Mouse (Mus musculus) heart, adult 2 months (tissue): ENCODE results near the gene Foxc2. TPM values are rescaled to one million over a fixed set of nuclear protein-coding genes. Genes with fewer than 3 reads are reported as not detected.
A peak's percentile ranks its signal among the peaks of the same experiment; 100 is the strongest.
"Not testable (repeated sequence)": the region's sequence is repeated elsewhere in the genome, so short reads cannot be mapped to it uniquely, and the experiment has no call there.

Source experiments
- DNase-seq, 2 experiments: peaks; one replicate each; pipeline ENCODE4 v3.0.0; 2021
- H3K27ac ChIP-seq: fragments of 200-600 bp; 2 replicates; pipeline ENCODE4 v1.8.1; 2022
- H3K27me3 ChIP-seq: fragments of 200-500 bp; 2 replicates; pipeline ENCODE4 v1.6.1; 2012; ENCODE audit warnings: mild to moderate bottlenecking, low read length, inconsistent platforms, mixed read lengths; ENCODE audit not compliant: control insufficient read depth, insufficient read depth
- H3K36me3 ChIP-seq: fragments of 200-500 bp; 2 replicates; pipeline ENCODE4 v1.6.1; 2012; ENCODE audit warnings: low read length, inconsistent platforms; ENCODE audit not compliant: control insufficient read depth, insufficient read depth
- H3K4me1 ChIP-seq: fragments of 200-500 bp; 2 replicates; pipeline ENCODE4 v1.6.1; 2011; ENCODE audit warnings: low read length; ENCODE audit not compliant: control insufficient read depth, insufficient read depth
- H3K4me3 ChIP-seq: fragments of 200-600 bp; 2 replicates; pipeline ENCODE4 v1.8.1; 2022
- H3K79me2 ChIP-seq: fragments of 200-500 bp; replicated peaks from 2 replicates; pipeline ENCODE4 v1.6.1; 2012; ENCODE audit warnings: mild to moderate bottlenecking, inconsistent platforms, low read length, moderate library complexity, mixed read lengths; ENCODE audit not compliant: control insufficient read depth, insufficient read depth
- H3K9ac ChIP-seq: fragments of 200-500 bp; 2 replicates; pipeline ENCODE4 v1.6.1; 2012; ENCODE audit warnings: low read depth, mild to moderate bottlenecking, control low read depth, inconsistent platforms, low read length, mixed read lengths
- CTCF ChIP-seq: fragments of 200-600 bp; IDR thresholded peaks from 2 replicates; pipeline ENCODE4 v1.8.1; 2022; ENCODE audit warnings: antibody characterized with exemption, mild to moderate bottlenecking, moderate library complexity
- EP300 ChIP-seq: fragments of 200-500 bp; IDR thresholded peaks from 2 replicates; pipeline ENCODE4 v1.6.1; 2011; ENCODE audit warnings: low read depth, low read length, control low read depth; ENCODE audit not compliant: insufficient read depth
- POLR2A ChIP-seq: fragments of 200-500 bp; IDR thresholded peaks from 2 replicates; pipeline ENCODE4 v1.6.1; 2011; ENCODE audit warnings: mild to moderate bottlenecking, low read depth, low read length, control low read depth; ENCODE audit not compliant: insufficient read depth
- WGBS: fragments of 180-500 bp; shearing (Covaris S2); methylation state at CpG from one replicate; pipeline ENCODE4 v1.1.7; 2018; 5-methylcytosine and 5-hydroxymethylcytosine counted together
- intact Hi-C: fragments of 180-260 bp; cut with DNase I; formaldehyde crosslinking; loops from one replicate; pipeline ENCODE4 v1.15.1; 2025
- polyA plus RNA-seq: library from polyadenylated mRNA; depleted of rRNA; stranded (reverse); fragments of >200 nt; gene quantifications from 2 replicates; pipeline ENCODE4 v1.2.3, GENCODE M21; 2012
- total RNA-seq, 2 experiments: library from RNA; stranded (reverse); gene quantifications; 2 replicates each; pipeline ENCODE4 v1.2.3; 2021

The Foxc2 gene
- total and polyA plus RNA-seq, 3 experiments = 2.0 to 2.2 (median 2.0) TPM

- intact Hi-C loops = no loop called here
- H3K4me1 ChIP-seq = no peaks in the 10 kb centered on the region
- no peak for DNase-seq
- TF ChIP-seq EP300 = no peak
- no peaks in the 10 kb centered on the region for H3K79me2 ChIP-seq
- no peak overlapping the region for H3K4me3 ChIP-seq
- H3K27me3 ChIP-seq = peaks cover 1% of the 10 kb centered on the region; the same call in 1 of the 2 replicates
- no peaks in the 10 kb centered on the region for H3K36me3 ChIP-seq
- WGBS = 77% methylated on average over 10 of the region's 10 CpGs
- H3K27ac ChIP-seq = no peak overlapping the region
- H3K9ac ChIP-seq = no peak overlapping the region
Observed at GRCm38 (mm10) chr8:121134102-121134501, 18.1 kb downstream of the Foxc2 start.

- no peaks in the 10 kb centered on the region for H3K4me1 ChIP-seq
- no peaks in the 10 kb centered on the region for H3K27me3 ChIP-seq
- no peaks in the 10 kb centered on the region for H3K79me2 ChIP-seq
- no peaks in the 10 kb centered on the region for H3K36me3 ChIP-seq
- H3K9ac ChIP-seq = no peak overlapping the region
- intact Hi-C loops = no loop called here
- no peak overlapping the region for H3K4me3 ChIP-seq
- no peak for DNase-seq
- TF ChIP-seq POLR2A (no peak), CTCF (no peak), EP300 (no peak)
- 89% methylated on average over 11 of the region's 11 CpGs for WGBS
- no peak overlapping the region for H3K27ac ChIP-seq
Observed at GRCm38 (mm10) chr8:121134512-121134911, 18.5 kb downstream of the Foxc2 start.

DNA sequence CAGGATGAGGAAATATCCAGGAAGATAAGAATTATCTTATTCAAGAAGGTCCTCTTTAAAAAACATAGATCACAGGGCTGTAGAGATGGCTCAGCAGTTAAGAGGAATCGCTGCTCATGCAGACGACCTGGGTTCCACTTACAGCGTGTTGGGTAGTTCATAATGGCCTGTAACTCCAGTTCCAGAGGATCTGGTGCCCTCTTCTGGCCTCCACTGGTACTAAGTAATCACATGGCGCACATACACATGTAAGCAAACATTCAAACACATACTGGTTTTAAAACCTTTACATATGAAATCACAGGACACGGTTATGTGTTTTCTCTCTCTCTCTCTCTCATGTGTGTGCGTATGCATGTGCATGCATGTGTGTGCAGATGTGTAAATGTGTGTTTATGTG lies 20.9 kb downstream of the Foxc2 start:
- Histone ChIP-seq H3K4me3 (no peak overlapping the region), H3K79me2 (no peaks in the 10 kb centered on the region), H3K9ac (no peak overlapping the region), H3K27ac (no peak overlapping the region), H3K36me3 (no peaks in the 10 kb centered on the region), H3K27me3 (no peaks in the 10 kb centered on the region), H3K4me1 (no peaks in the 10 kb centered on the region)
- no peak for DNase-seq
- 97% methylated on average over 6 of the region's 6 CpGs for WGBS
- TF ChIP-seq CTCF (0 out of 2 replicates have a peak, but pooled peaks have one; percentile 10), POLR2A (no peak)
- intact Hi-C loops = no loop called here

- H3K4me3 ChIP-seq, H3K36me3 ChIP-seq, H3K27me3 ChIP-seq, H3K4me1 ChIP-seq, DNase-seq, intact Hi-C loops, H3K27ac ChIP-seq, H3K79me2 ChIP-seq, H3K9ac ChIP-seq: not testable (repeated sequence)
- 56% methylated on average over 5 of the region's 6 CpGs for WGBS
Observed at GRCm38 (mm10) chr8:121145457-121146134, 29.6 kb downstream of the Foxc2 start.

DNA sequence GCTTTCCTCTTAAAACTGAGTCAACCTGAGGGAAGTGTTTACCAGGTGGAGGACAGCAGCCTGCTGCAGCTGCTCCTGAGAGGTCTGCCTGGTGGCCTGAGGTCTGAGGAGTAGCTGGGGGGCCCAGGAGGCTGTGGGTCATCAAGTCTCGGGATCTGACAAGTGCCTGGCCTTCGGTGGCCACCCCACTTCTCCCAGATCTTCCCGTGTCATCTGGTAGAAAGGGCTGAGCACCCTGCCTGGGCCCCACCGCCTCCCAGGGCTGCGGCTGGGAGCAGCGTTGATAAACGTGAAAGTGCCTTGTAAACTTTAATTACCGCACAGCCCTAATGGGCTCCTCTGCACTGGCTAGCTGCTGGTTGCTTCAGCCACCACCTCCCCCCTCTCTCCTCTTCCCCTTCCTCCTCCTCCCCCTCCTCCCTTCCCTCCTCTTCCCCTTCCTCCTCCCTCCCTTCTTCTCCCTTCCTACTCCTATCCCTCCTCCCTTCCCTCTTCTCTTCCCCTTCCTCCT lies 32.7 kb downstream of the Foxc2 start:
- Histone ChIP-seq H3K36me3 (no peaks in the 10 kb centered on the region), H3K79me2 (no peaks in the 10 kb centered on the region), H3K27ac (no peak overlapping the region), H3K4me1 (peaks cover 3% of the 10 kb centered on the region), H3K27me3 (no peaks in the 10 kb centered on the region), H3K9ac (no peak overlapping the region), H3K4me3 (no peak overlapping the region)
- WGBS = 50% methylated on average over 8 of the region's 8 CpGs
- no peak for DNase-seq
- no peak for TF ChIP-seq POLR2A
- TF ChIP-seq CTCF = no peak
- no peak for TF ChIP-seq EP300
- intact Hi-C loops = no loop called here

GRCm38 (mm10) chr8:121152394-121152793 lies 36.4 kb downstream of the Foxc2 start:
- TF ChIP-seq CTCF = no peak
- 23% methylated on average over 12 of the region's 12 CpGs for WGBS
- H3K9ac ChIP-seq = no peak overlapping the region
- no peaks in the 10 kb centered on the region for H3K36me3 ChIP-seq
- H3K79me2 ChIP-seq = no peaks in the 10 kb centered on the region
- no peaks in the 10 kb centered on the region; the same call in 1 of the 2 replicates for H3K27me3 ChIP-seq
- peak overlapping the region; percentile 49; the same call in 1 of the 2 replicates for H3K27ac ChIP-seq
- peaks cover 3% of the 10 kb centered on the region for H3K4me1 ChIP-seq
- intact Hi-C loops = no loop called here
- no peak overlapping the region for H3K4me3 ChIP-seq
- peak; percentile 67 to 74 for DNase-seq
